Mouse (Mus musculus) bone marrow macrophage, adult 2 months (primary cell): ENCODE measurements around the gene Atp5l.
"Not testable (repeated sequence)": the region's sequence is repeated elsewhere in the genome, so short reads cannot be mapped to it uniquely, and the experiment has no call there.

ENCODE experiments used
- CTCF ChIP-seq: IDR thresholded peaks from 2 replicates; pipeline ENCODE4 v1.5.1; 2012; ENCODE audit warnings: low read depth, mild to moderate bottlenecking, low read length, moderate library complexity
- POLR2A ChIP-seq: IDR thresholded peaks from 2 replicates; pipeline ENCODE4 v1.6.1; 2012; ENCODE audit warnings: mild to moderate bottlenecking, low read depth, low read length, borderline replicate concordance

- not testable (repeated sequence) for TF ChIP-seq POLR2A, CTCF
These were observed 47.2 kb upstream of the Atp5l start for GRCm38 (mm10) chr9:44967763-44968162.
